Mouse (Mus musculus) brain, embryonic 14.5 days (tissue): ENCODE measurements around the gene Sept12. TPM values are rescaled to one million over a fixed set of nuclear protein-coding genes. Genes with fewer than 3 reads are reported as not detected.

Experiments
- DNase-seq: peaks from one replicate; pipeline ENCODE4 v3.0.0-alpha.2; 2011; ENCODE audit warnings: low read depth
- CTCF ChIP-seq: fragments of 200-500 bp; IDR thresholded peaks from 2 replicates; pipeline ENCODE4 v1.5.1; 2012; ENCODE audit warnings: inconsistent platforms, mild to moderate bottlenecking, moderate library complexity, borderline replicate concordance; ENCODE audit not compliant: insufficient read depth, insufficient read length; ENCODE audit errors: extremely low read depth
- POLR2A ChIP-seq: fragments of 200-500 bp; IDR thresholded peaks from 2 replicates; pipeline ENCODE4 v1.6.1; 2012; ENCODE audit warnings: mild to moderate bottlenecking, inconsistent platforms, borderline replicate concordance; ENCODE audit not compliant: poor library complexity, insufficient read depth, insufficient read length, severe bottlenecking; ENCODE audit errors: extremely low read depth
- polyA plus RNA-seq: library from polyadenylated mRNA; depleted of rRNA; stranded (reverse); fragments of >200 nt; gene quantifications from 2 replicates; pipeline ENCODE4 v1.2.3, GENCODE M21; 2012; rRNA removed

Sept12 gene
- polyA plus RNA-seq, 1 experiment: not detected

GRCm38 (mm10) chr16:4942868-4943267 lies 54.8 kb downstream of the Sept12 start:
- TF ChIP-seq POLR2A (no peak), CTCF (no peak)
- no peak for DNase-seq

GRCm38 (mm10) chr16:4941016-4941415 lies 56.6 kb downstream of the Sept12 start:
- TF ChIP-seq POLR2A: no peak
- no peak for TF ChIP-seq CTCF
- DNase-seq: no peak

GRCm38 (mm10) chr16:4940311-4940850 lies 57.3 kb downstream of the Sept12 start:
- TF ChIP-seq POLR2A (no peak), CTCF (no peak)
- no peak for DNase-seq

DNA sequence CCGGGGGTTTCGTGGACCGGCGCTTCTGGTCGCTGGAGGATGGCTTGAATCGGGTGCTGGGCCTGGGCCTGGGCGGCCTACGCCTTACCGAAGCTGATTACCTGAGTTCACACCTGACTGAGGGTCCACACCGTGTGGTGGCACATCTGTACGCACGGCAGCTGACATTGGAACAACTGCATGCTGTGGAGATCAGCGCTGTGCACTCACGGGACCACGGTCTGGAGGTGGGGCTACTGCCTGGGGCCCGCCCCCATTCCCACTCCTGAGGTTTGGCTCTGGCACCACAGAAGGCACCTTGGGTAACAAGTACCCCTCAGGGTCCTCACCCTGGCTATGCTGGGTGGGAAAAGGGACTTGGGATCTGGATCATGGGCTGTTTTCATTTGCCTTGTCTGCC lies 58.2 kb downstream of the Sept12 start:
- no peak for TF ChIP-seq CTCF
- TF ChIP-seq POLR2A: no peak
- no peak for DNase-seq

DNA sequence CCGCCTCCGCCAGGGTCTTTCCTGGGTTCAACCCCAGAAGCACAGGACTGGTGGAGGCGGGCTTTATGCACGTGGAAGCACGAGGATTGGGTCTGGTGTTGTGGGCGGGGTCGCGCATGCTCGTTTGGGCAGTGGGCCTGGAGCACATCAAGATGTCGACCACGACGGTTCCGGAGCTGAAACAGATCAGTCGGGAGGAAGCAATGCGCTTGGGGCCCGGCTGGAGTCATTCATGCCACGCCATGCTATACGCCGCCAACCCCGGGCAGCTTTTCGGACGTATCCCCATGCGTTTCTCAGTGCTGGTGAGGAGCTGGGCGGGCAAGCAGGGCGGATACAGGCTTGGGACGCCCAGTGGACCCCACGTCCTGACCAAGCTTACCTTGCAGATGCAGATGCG lies 58.7 kb downstream of the Sept12 start:
- no peak for TF ChIP-seq CTCF
- peak; percentile 71; the same call in 1 of the 2 replicates for TF ChIP-seq POLR2A
- DNase-seq: peak; percentile 98

DNA sequence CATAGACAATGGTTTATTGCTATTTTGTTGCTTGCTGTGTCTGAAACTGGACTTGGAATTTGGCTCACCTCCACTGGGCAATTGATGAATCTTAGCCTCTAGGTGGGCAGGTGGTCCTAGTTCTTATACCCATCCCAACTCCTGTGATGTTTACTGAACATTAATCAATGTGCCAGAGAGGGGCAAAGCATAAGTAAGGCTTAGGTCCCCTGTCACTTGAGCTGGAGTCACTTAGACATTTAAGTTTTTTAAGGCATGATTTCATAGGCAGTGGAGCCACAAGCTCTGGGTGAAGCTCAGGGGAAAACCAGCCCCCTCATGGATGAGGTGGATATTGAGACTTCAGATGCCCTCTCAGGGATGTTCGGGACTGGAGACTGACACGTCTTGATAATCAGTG lies 59.2 kb downstream of the Sept12 start, which contains the start of gene Nudt16l1:
Gene Nudt16l1 (plus strand): TSS at position 301 of the 400 bp plus-strand sequence.
- TF ChIP-seq POLR2A (no peak), CTCF (no peak)
- DNase-seq: no peak

- no peak for DNase-seq
- TF ChIP-seq POLR2A (no peak), CTCF (no peak)
Observed at GRCm38 (mm10) chr16:4937351-4938190, 60.1 kb downstream of the Sept12 start.

Other genes with a start within 250 kb of the Sept12 start
- gene Cdip1, start 207.6 kb downstream of the Sept12 start, polyA plus RNA-seq: 91.1 and 116 TPM in 2 replicates
- gene 4930562C15Rik, start 162.4 kb downstream of the Sept12 start, polyA plus RNA-seq: not detected in 2 replicates
- gene Ubald1, start 117.5 kb downstream of the Sept12 start, polyA plus RNA-seq: 25.7 and 46.5 TPM in 2 replicates
- gene Mgrn1, start 111.6 kb downstream of the Sept12 start, polyA plus RNA-seq: 152 and 169 TPM in 2 replicates
- gene Nudt16l1, start 59.1 kb downstream of the Sept12 start, polyA plus RNA-seq: 102 and 141 TPM in 2 replicates
- gene Anks3, start 33.6 kb downstream of the Sept12 start, polyA plus RNA-seq: 99.8 and 131 TPM in 2 replicates
- 1.6 and 3.4 TPM in 2 replicates for gene Smim22, start 9.4 kb upstream of the Sept12 start, polyA plus RNA-seq
- gene Rogdi, start 15.7 kb upstream of the Sept12 start, polyA plus RNA-seq: 149 and 158 TPM in 2 replicates
- 169 and 172 TPM in 2 replicates for gene Glyr1, start 52.0 kb upstream of the Sept12 start, polyA plus RNA-seq
- gene Ubn1, start 52.2 kb upstream of the Sept12 start, polyA plus RNA-seq: 35.0 and 37.6 TPM in 2 replicates
- 0.71 and 1.2 TPM in 2 replicates for gene Ppl, start 134.6 kb upstream of the Sept12 start, polyA plus RNA-seq
- 1.1 and 1.7 TPM in 2 replicates for gene Sec14l5, start 149.3 kb upstream of the Sept12 start, polyA plus RNA-seq
- gene Nagpa, start 206.2 kb upstream of the Sept12 start, polyA plus RNA-seq: 12.9 and 13.5 TPM in 2 replicates
- 14.9 and 16.2 TPM in 2 replicates for gene AU021092, start 224.4 kb upstream of the Sept12 start, polyA plus RNA-seq
- 42.9 and 56.6 TPM in 2 replicates for gene Alg1, start 235.8 kb upstream of the Sept12 start, polyA plus RNA-seq